Mouse (Mus musculus) cerebellum, adult 2 months (tissue): Measurements from ENCODE around the gene Tex44. TPM values are rescaled to one million over a fixed set of nuclear protein-coding genes. Genes with fewer than 3 reads are reported as not detected.

Experiments used
- DNase-seq, 2 experiments: peaks; one replicate each; pipeline ENCODE4 v3.0.0; 2021
- H3K27ac ChIP-seq: fragments of 200-500 bp; 2 replicates; pipeline ENCODE4 v1.5.1; 2012; ENCODE audit warnings: low read length, control low read depth, inconsistent platforms; ENCODE audit not compliant: insufficient read depth
- H3K27me3 ChIP-seq: fragments of 200-500 bp; 2 replicates; pipeline ENCODE4 v1.6.1; 2012; ENCODE audit warnings: inconsistent platforms, mild to moderate bottlenecking, low read length, moderate library complexity; ENCODE audit not compliant: control insufficient read depth, insufficient read depth
- H3K4me1 ChIP-seq: fragments of 200-500 bp; 2 replicates; pipeline ENCODE4 v1.6.1; 2011; ENCODE audit warnings: low read length; ENCODE audit not compliant: control insufficient read depth, insufficient read depth
- H3K4me3 ChIP-seq: fragments of 200-500 bp; replicated peaks from 2 replicates; pipeline ENCODE3; 2011; ENCODE audit warnings: mild to moderate bottlenecking, low read depth, low read length, control low read depth; ENCODE audit not compliant: insufficient read depth
- CTCF ChIP-seq: fragments of 200-500 bp; IDR thresholded peaks from 2 replicates; pipeline ENCODE4 v1.5.1; 2011; ENCODE audit warnings: low read depth, mild to moderate bottlenecking, control low read depth, low read length, moderate library complexity, borderline replicate concordance; ENCODE audit not compliant: insufficient read depth
- POLR2A ChIP-seq: fragments of 200-500 bp; IDR thresholded peaks from 2 replicates; pipeline ENCODE4 v1.6.1; 2011; ENCODE audit warnings: low read length, control low read depth, borderline replicate concordance; ENCODE audit not compliant: insufficient read depth
- WGBS: fragments of 180-500 bp; shearing (Covaris S2); methylation state at CpG from one replicate; pipeline ENCODE4 v1.1.7; 2018; 5-methylcytosine and 5-hydroxymethylcytosine counted together
- polyA plus RNA-seq: library from polyadenylated mRNA; depleted of rRNA; stranded (reverse); fragments of >200 nt; gene quantifications from 2 replicates; pipeline ENCODE4 v1.2.3, GENCODE M21; 2012

Tex44 gene
- polyA plus RNA-seq, 1 experiment: not detected

GRCm38 (mm10) chr1:86423879-86424278, 2.2 kb upstream of the Tex44 start:
- H3K27ac ChIP-seq: no peak overlapping the region
- WGBS: 51% methylated on average over 5 of the region's 5 CpGs
- DNase-seq: no peak
- no peaks in the 10 kb centered on the region for H3K4me1 ChIP-seq
- no peak overlapping the region for H3K4me3 ChIP-seq
- TF ChIP-seq POLR2A (no peak), CTCF (no peak)
- H3K27me3 ChIP-seq: no peaks in the 10 kb centered on the region

- Histone ChIP-seq H3K4me3 (no peak overlapping the region), H3K4me1 (no peaks in the 10 kb centered on the region), H3K27ac (no peak overlapping the region), H3K27me3 (no peaks in the 10 kb centered on the region)
- no peak for DNase-seq
- no peak for TF ChIP-seq CTCF
- TF ChIP-seq POLR2A: no peak
- WGBS: 63% methylated on average over 1 of the region's 1 CpGs
Measured at GRCm38 (mm10) chr1:86424336-86424735, 1.8 kb upstream of the Tex44 start.

- no peak for TF ChIP-seq POLR2A
- TF ChIP-seq CTCF: no peak
- WGBS: 29% methylated on average over 11 of the region's 11 CpGs
- DNase-seq: no peak
- Histone ChIP-seq H3K27me3 (no peaks in the 10 kb centered on the region), H3K4me1 (no peaks in the 10 kb centered on the region), H3K4me3 (no peak overlapping the region), H3K27ac (no peak overlapping the region)
Measured at GRCm38 (mm10) chr1:86424835-86425547, 1.1 kb upstream of the Tex44 start.

- Histone ChIP-seq H3K4me1 (peaks cover under 1% of the 10 kb centered on the region; the same call in 1 of the 2 replicates), H3K27me3 (no peaks in the 10 kb centered on the region), H3K27ac (no peak overlapping the region), H3K4me3 (no peak overlapping the region)
- TF ChIP-seq CTCF (peak; percentile 83), POLR2A (no peak)
- WGBS: 42% methylated on average over 2 of the region's 2 CpGs
- peak; percentile 73 to 76 for DNase-seq
Measured at GRCm38 (mm10) chr1:86430056-86430455, 3.9 kb downstream of the Tex44 start.

- 87% methylated on average over 4 of the region's 4 CpGs for WGBS
- no peak for TF ChIP-seq CTCF
- no peak overlapping the region for H3K4me3 ChIP-seq
- H3K27me3 ChIP-seq: no peaks in the 10 kb centered on the region
- peaks cover 8% of the 10 kb centered on the region for H3K4me1 ChIP-seq
- no peak overlapping the region for H3K27ac ChIP-seq
- no peak for DNase-seq
Measured at GRCm38 (mm10) chr1:86432778-86433177, 6.6 kb downstream of the Tex44 start.

GRCm38 (mm10) chr1:86433359-86433758, 7.2 kb downstream of the Tex44 start:
- H3K4me3 ChIP-seq: no peak overlapping the region
- WGBS: 82% methylated on average over 7 of the region's 7 CpGs
- TF ChIP-seq CTCF (no peak), POLR2A (no peak)
- peaks cover 8% of the 10 kb centered on the region for H3K4me1 ChIP-seq
- no peaks in the 10 kb centered on the region for H3K27me3 ChIP-seq
- H3K27ac ChIP-seq: no peak overlapping the region
- peak in 1 of 2 experiments; percentile 23 for DNase-seq

- Histone ChIP-seq H3K27me3 (no peaks in the 10 kb centered on the region), H3K4me1 (peaks cover 8% of the 10 kb centered on the region), H3K27ac (peak overlapping the region; percentile 86), H3K4me3 (peak overlapping the region; percentile 55)
- no peak for DNase-seq
- WGBS: under 1% methylated on average over 12 of the region's 12 CpGs
- TF ChIP-seq POLR2A: no peak
- TF ChIP-seq CTCF: no peak
Measured at GRCm38 (mm10) chr1:86434001-86434400, 7.9 kb downstream of the Tex44 start.

- under 1% methylated on average over 38 of the region's 46 CpGs for WGBS
- no peaks in the 10 kb centered on the region for H3K27me3 ChIP-seq
Measured at GRCm38 (mm10) chr1:86434439-86435201, 8.5 kb downstream of the Tex44 start.

More at GRCm38 (mm10) chr1:86434439-86435201, 8.5 kb downstream of the Tex44 start:
- TF ChIP-seq CTCF: no peak
- TF ChIP-seq POLR2A: peak; percentile 66; the same call in 1 of the 2 replicates
- H3K27ac ChIP-seq: peak overlapping the region; percentile 94
- peaks cover 8% of the 10 kb centered on the region for H3K4me1 ChIP-seq
- DNase-seq: peak; percentile 97
- peak overlapping the region; percentile 59 for H3K4me3 ChIP-seq
